Mouse (Mus musculus) liver, adult 2 months (tissue): ENCODE data around the gene Syn3. TPM values are rescaled to one million over a fixed set of nuclear protein-coding genes. Genes with fewer than 3 reads are reported as not detected.

ENCODE experiments used
- DNase-seq: peaks from one replicate; pipeline ENCODE4 v3.0.0-alpha.2; 2011; ENCODE audit warnings: low read depth, low spot score; ENCODE audit errors: extremely low read depth
- H3K27ac ChIP-seq: fragments of 200-500 bp; replicated peaks from 2 replicates; pipeline ENCODE4 v1.5.1; 2012; ENCODE audit warnings: low read depth, mild to moderate bottlenecking, control low read depth, inconsistent platforms, low read length; ENCODE audit not compliant: insufficient read depth
- H3K27me3 ChIP-seq: fragments of 200-500 bp; 2 replicates; pipeline ENCODE4 v1.6.1; 2012; ENCODE audit warnings: mild to moderate bottlenecking, moderate library complexity, low read length, inconsistent platforms; ENCODE audit not compliant: control insufficient read depth, insufficient read depth
- H3K36me3 ChIP-seq: fragments of 200-500 bp; 2 replicates; pipeline ENCODE4 v1.6.1; 2012; ENCODE audit warnings: low read length, inconsistent platforms; ENCODE audit not compliant: control insufficient read depth, insufficient read depth
- H3K4me1 ChIP-seq: fragments of 200-500 bp; 2 replicates; pipeline ENCODE4 v1.6.1; 2011; ENCODE audit warnings: low read length; ENCODE audit not compliant: control insufficient read depth, insufficient read depth
- H3K4me3 ChIP-seq: fragments of 200-500 bp; 2 replicates; pipeline ENCODE4 v1.5.1; 2011; ENCODE audit warnings: low read depth, mild to moderate bottlenecking, control low read depth, low read length, moderate library complexity; ENCODE audit not compliant: insufficient read depth
- H3K79me2 ChIP-seq: fragments of 200-500 bp; 2 replicates; pipeline ENCODE4 v1.6.1; 2012; ENCODE audit warnings: inconsistent platforms, mild to moderate bottlenecking, low read length, moderate library complexity; ENCODE audit not compliant: control insufficient read depth, insufficient read depth
- H3K9ac ChIP-seq: fragments of 200-500 bp; 2 replicates; pipeline ENCODE4 v1.6.1; 2012; ENCODE audit warnings: low read depth, mild to moderate bottlenecking, control low read depth, inconsistent platforms, low read length
- CTCF ChIP-seq: fragments of 200-500 bp; IDR thresholded peaks from 2 replicates; pipeline ENCODE4 v1.5.1; 2011; ENCODE audit warnings: low read depth, low read length, control low read depth
- POLR2A ChIP-seq: fragments of 200-500 bp; IDR thresholded peaks from 2 replicates; pipeline ENCODE4 v1.6.1; 2011; ENCODE audit warnings: low read length, control low read depth; ENCODE audit not compliant: insufficient read depth; ENCODE audit errors: extremely low read depth
- whole genome bisulfite sequencing: fragments of 180-500 bp; shearing (Covaris S2); methylation state at CpG from one replicate; pipeline ENCODE4 v1.1.7; 2018; 5-methylcytosine and 5-hydroxymethylcytosine counted together
- polyA plus RNA-seq: library from polyadenylated mRNA; depleted of rRNA; stranded (reverse); fragments of >200 nt; gene quantifications from 2 replicates; pipeline ENCODE4 v1.2.3, GENCODE M21; 2012
- total RNA-seq: library from RNA; depleted of rRNA; stranded (reverse); fragments of >200 nt; gene quantifications from 2 replicates; pipeline ENCODE4 v1.2.3, GENCODE M21; 2014

Syn3 gene
- total and polyA plus RNA-seq, 2 experiments: 0.81 to 0.83 TPM

DNA sequence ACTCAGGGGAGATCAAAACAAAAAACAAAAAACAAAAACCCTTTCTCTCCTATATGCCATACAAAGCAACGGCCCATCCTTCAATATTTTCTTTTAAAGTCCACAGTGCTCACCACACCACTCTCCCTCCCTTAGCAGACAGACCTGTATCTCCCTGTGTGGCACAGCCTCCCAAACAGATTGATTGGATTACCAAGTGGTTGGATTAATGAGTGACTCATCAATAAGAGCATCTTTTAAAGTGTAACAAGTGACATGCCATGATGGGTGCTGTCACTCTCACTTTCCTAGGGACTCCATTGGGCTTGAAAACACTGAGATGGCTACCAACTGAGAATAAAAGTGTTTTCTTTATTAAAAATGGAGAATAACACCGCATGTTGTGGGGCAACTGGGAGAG is 2.8 kb downstream of the Syn3 start:
- Histone ChIP-seq H3K79me2 (no peaks in the 10 kb centered on the region), H3K4me1 (peaks cover 5% of the 10 kb centered on the region; the same call in 1 of the 2 replicates), H3K27me3 (no peaks in the 10 kb centered on the region), H3K36me3 (no peaks in the 10 kb centered on the region), H3K4me3 (no peak overlapping the region), H3K9ac (no peak overlapping the region), H3K27ac (no peak overlapping the region)
- TF ChIP-seq CTCF: no peak
- no peak for TF ChIP-seq POLR2A
- WGBS: 65% methylated on average over 2 of the region's 2 CpGs
- peak; percentile 31 for DNase-seq

GRCm38 (mm10) chr10:86493140-86493539 is 5.6 kb downstream of the Syn3 start:
- no peak for DNase-seq

GRCm38 (mm10) chr10:86492089-86492907 is 6.4 kb downstream of the Syn3 start:
- H3K79me2 ChIP-seq: no peaks in the 10 kb centered on the region
- DNase-seq: no peak
- no peaks in the 10 kb centered on the region for H3K27me3 ChIP-seq
- H3K9ac ChIP-seq: no peak overlapping the region
- H3K36me3 ChIP-seq: no peaks in the 10 kb centered on the region
- TF ChIP-seq POLR2A (no peak), CTCF (no peak)
- H3K4me1 ChIP-seq: no peaks in the 10 kb centered on the region
- 71% methylated on average over 2 of the region's 2 CpGs for WGBS
- no peak overlapping the region for H3K27ac ChIP-seq
- no peak overlapping the region for H3K4me3 ChIP-seq

More at GRCm38 (mm10) chr10:86493140-86493539, 5.6 kb downstream of the Syn3 start:
- Histone ChIP-seq H3K36me3 (no peaks in the 10 kb centered on the region), H3K4me1 (peaks cover 2% of the 10 kb centered on the region; the same call in 1 of the 2 replicates), H3K27ac (no peak overlapping the region), H3K9ac (no peak overlapping the region), H3K27me3 (no peaks in the 10 kb centered on the region), H3K79me2 (no peaks in the 10 kb centered on the region), H3K4me3 (no peak overlapping the region)
- no peak for TF ChIP-seq CTCF
- no peak for TF ChIP-seq POLR2A
- 86% methylated on average over 5 of the region's 5 CpGs for WGBS

- TF ChIP-seq POLR2A: no peak
- TF ChIP-seq CTCF: no peak
- Histone ChIP-seq H3K79me2 (no peaks in the 10 kb centered on the region), H3K4me1 (no peaks in the 10 kb centered on the region), H3K4me3 (no peak overlapping the region), H3K27me3 (no peaks in the 10 kb centered on the region), H3K9ac (no peak overlapping the region), H3K36me3 (no peaks in the 10 kb centered on the region), H3K27ac (no peak overlapping the region)
- WGBS: 76% methylated on average over 3 of the region's 3 CpGs
- no peak for DNase-seq
These were observed 7.2 kb downstream of the Syn3 start for GRCm38 (mm10) chr10:86491316-86492088.

DNA sequence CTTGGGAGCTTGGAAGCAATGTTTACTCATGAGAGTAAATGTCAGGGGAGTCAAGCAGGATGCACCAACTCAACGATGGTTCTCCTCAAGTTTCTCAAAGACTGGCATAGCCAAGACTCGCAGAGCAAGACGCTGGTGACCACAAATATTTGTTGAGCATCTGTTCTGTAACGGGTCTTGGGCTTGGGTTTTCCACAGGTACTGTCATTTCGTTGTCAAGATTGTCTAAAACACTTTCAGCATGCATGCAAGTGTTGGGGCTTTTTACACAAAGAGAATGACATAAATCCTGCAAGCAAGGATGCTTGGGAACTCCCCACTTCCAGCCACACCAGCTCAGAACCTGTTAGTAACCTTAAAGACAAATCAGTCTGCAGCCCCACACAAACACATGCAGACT is 10.2 kb downstream of the Syn3 start:
- TF ChIP-seq CTCF (no peak), POLR2A (no peak)
- DNase-seq: no peak
- no peak overlapping the region for H3K27ac ChIP-seq
- no peaks in the 10 kb centered on the region for H3K79me2 ChIP-seq
- H3K27me3 ChIP-seq: no peaks in the 10 kb centered on the region
- WGBS: 67% methylated on average over 5 of the region's 5 CpGs
- H3K4me3 ChIP-seq: no peak overlapping the region
- no peaks in the 10 kb centered on the region for H3K36me3 ChIP-seq
- H3K9ac ChIP-seq: no peak overlapping the region
- no peaks in the 10 kb centered on the region for H3K4me1 ChIP-seq
